Mouse (Mus musculus) E14TG2a.4 (cell line): Measurements from ENCODE around the gene Shisa8.

Source experiments
- CTCF ChIP-seq: conservative IDR thresholded peaks from 2 replicates; pipeline ENCODE4 v1.5.1; 2014; ENCODE audit warnings: low read length
- NANOG ChIP-seq: IDR thresholded peaks from 2 replicates; pipeline ENCODE4 v1.6.1; 2014; ENCODE audit warnings: borderline replicate concordance, low read length, mixed read lengths

DNA sequence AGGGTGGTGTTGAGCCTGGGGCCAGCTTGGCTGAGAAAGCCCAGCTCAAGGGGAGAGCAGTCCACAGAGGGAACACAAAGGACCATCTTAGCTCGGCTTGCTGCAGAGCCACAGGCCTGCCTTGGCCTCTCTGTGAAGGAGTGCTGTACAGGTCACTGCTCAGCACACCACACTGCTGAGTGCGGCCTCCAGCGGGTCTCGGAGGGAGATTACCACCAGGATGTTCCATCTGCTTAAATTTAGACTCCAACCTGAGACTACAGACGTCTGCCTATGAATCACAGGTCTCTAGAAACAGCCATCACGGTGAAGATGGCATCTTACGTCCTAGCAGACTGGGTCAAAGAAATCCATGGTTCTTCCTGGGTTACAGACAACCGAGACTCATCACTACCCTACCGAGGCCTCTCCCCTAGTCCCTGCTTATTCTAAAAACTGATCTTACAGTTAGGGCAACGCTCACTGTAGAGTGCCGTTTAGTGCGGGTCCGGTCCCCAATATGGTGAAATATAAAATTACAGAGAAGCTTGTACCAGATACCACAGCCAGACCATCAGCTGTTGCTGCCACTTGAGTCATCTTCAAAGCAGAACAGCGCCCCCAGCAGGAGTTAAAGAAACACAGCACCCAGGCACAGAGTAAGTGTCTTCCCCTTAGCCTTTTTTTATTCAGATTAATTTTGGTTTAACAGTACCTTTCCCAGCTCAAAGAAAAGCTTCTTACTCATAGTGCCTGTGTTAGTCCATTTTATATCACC is 8.7 kb upstream of the Shisa8 start:
- TF ChIP-seq CTCF (peak; percentile 71), NANOG (no peak)
